ENCODE assay signal across 17 mouse cellular contexts in genomic region chr16:52148041-52148440, GRCm38 (mm10).
"Had no signal": no experiment of that assay in that cellular context is flagged by ENCODE, and none has a peak within 500 bp of the region (broad histone marks: within the 10 kb centered on the region; RNA-seq: fewer than 3 reads in every experiment).

No protein-coding gene starts in this region.

- H3K9me3 ChIP-seq: intestine, embryonic 15.5 days; limb, embryonic 13.5 days; liver, embryonic 13.5 days; neural tube, embryonic 13.5 days; stomach, embryonic 15.5 days had no signal

- H3K4me2 ChIP-seq: intestine, embryonic 15.5 days; limb, embryonic 13.5 days; liver, embryonic 13.5 days; midbrain, embryonic 11.5 days; neural tube, embryonic 13.5 days; stomach, embryonic 15.5 days had no signal

- H3K4me1 ChIP-seq: intestine, embryonic 15.5 days; liver, embryonic 13.5 days; stomach, embryonic 15.5 days had no signal

- H3K9ac ChIP-seq: intestine, embryonic 15.5 days; limb, embryonic 13.5 days; liver, embryonic 13.5 days; neural tube, embryonic 13.5 days; stomach, embryonic 15.5 days had no signal

- ATAC-seq: intestine, embryonic 15.5 days had no signal

- H3K27me3 ChIP-seq: intestine, embryonic 15.5 days; limb, embryonic 13.5 days; liver, embryonic 13.5 days; neural tube, embryonic 13.5 days; stomach, embryonic 15.5 days had no signal

- DNase-seq: kidney, adult 18-20 months; kidney, adult 9 months; kidney, postnatal 10 days; kidney, postnatal 36 days; left cerebral cortex, postnatal 4 days; liver, embryonic 13.5 days; lung, adult 2 months; lung, postnatal 14 days; midbrain, embryonic 14.5 days; retina, postnatal 1 day; thymus, postnatal 25 days had no signal

- H3K4me3 ChIP-seq: intestine, embryonic 15.5 days; limb, embryonic 13.5 days; liver, embryonic 13.5 days; myocyte; neural tube, embryonic 13.5 days; stomach, embryonic 15.5 days had no signal

- H3K27ac ChIP-seq: intestine, embryonic 15.5 days; limb, embryonic 13.5 days; liver, embryonic 13.5 days; neural tube, embryonic 13.5 days; stomach, embryonic 15.5 days had no signal

- H3K36me3 ChIP-seq: intestine, embryonic 15.5 days had no signal
